Mouse (Mus musculus) erythroblast, embryonic 14.5 days (primary cell): ENCODE results near the gene Mrps2.

Experiments used
- GATA1 ChIP-seq: IDR thresholded peaks from 2 replicates; pipeline ENCODE4 v1.6.1; 2012; ENCODE audit warnings: low read length, inconsistent platforms, mixed read lengths
- TAL1 ChIP-seq: IDR thresholded peaks from 3 replicates; pipeline ENCODE4 v1.6.1; 2012; ENCODE audit warnings: low read length, inconsistent platforms, mixed read lengths

- no peak for TF ChIP-seq GATA1
- TF ChIP-seq TAL1, result no peak
Observed at GRCm38 (mm10) chr2:28502987-28503386, 35.1 kb downstream of the Mrps2 start.
